Mouse (Mus musculus) midbrain, embryonic 10.5 days (tissue): Measurements from ENCODE around the gene Ccdc88a. TPM values are rescaled to one million over a fixed set of nuclear protein-coding genes. Genes with fewer than 3 reads are reported as not detected.

ENCODE experiments used
- DNase-seq: peaks from one replicate; pipeline ENCODE4 v3.0.0-alpha.2; 2017; ENCODE audit warnings: low spot score
- H3K27ac ChIP-seq: fragments of 300-500 bp; sonication (generic); replicated peaks from 2 replicates; pipeline ENCODE4 v1.5.1; 2016; ENCODE audit warnings: mild to moderate bottlenecking
- H3K27me3 ChIP-seq: fragments of 300-500 bp; sonication (generic); 2 replicates; pipeline ENCODE4 v1.6.1; 2016; ENCODE audit warnings: low read depth, mild to moderate bottlenecking; ENCODE audit not compliant: poor library complexity, severe bottlenecking
- H3K36me3 ChIP-seq: fragments of 300-500 bp; sonication (generic); 2 replicates; pipeline ENCODE4 v1.6.1; 2016; ENCODE audit warnings: mild to moderate bottlenecking, moderate library complexity
- H3K4me1 ChIP-seq: fragments of 300-500 bp; sonication (generic); 2 replicates; pipeline ENCODE4 v1.6.1; 2016
- H3K4me3 ChIP-seq: fragments of 300-500 bp; sonication (generic); 2 replicates; pipeline ENCODE4 v1.5.1; 2016; ENCODE audit warnings: mild to moderate bottlenecking, moderate library complexity
- H3K9me3 ChIP-seq: fragments of 300-500 bp; sonication (generic); replicated peaks from 2 replicates; pipeline ENCODE4 v1.6.1; 2016; ENCODE audit warnings: mild to moderate bottlenecking
- WGBS: fragments of 180-500 bp; shearing (Covaris S2); methylation state at CpG from one replicate; pipeline ENCODE4 v1.1.7; 2016; 5-methylcytosine and 5-hydroxymethylcytosine counted together
- polyA plus RNA-seq: library from polyadenylated mRNA; unstranded; fragments of >200 nt; fragmentation: Nextera tagmentation; extraction: Ambion mirVana; gene quantifications from 2 replicates; pipeline ENCODE4 v1.2.1, GENCODE M21; 2016

The Ccdc88a gene
- polyA plus RNA-seq, 1 experiment from 2014 or later = 35.9 TPM

DNA sequence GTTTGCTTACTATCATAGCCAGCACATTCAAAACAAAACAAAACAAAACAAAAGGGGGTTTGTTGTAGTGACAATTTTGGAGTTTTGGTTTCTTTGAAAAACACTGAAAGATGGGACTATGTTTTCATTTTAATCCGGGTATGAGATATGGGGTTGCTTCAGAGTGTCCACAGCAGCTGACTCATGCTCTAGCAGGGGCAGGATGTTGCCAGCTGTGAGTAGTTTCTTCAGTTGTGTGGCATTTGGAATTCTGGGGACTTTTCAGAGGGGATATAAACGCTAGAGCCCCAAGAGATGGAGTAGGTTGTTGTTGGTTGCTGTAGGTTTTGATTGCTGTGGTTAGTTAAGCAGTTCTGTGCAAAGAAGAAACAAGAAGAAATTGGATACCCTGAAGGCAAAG, 10.0 kb downstream of the Ccdc88a start:
- Histone ChIP-seq H3K4me3 (no peak overlapping the region), H3K27me3 (no peaks in the 10 kb centered on the region), H3K36me3 (peaks cover 19% of the 10 kb centered on the region; the same call in 1 of the 2 replicates), H3K9me3 (no peaks in the 10 kb centered on the region), H3K27ac (no peak overlapping the region), H3K4me1 (no peaks in the 10 kb centered on the region)
- 65% methylated on average over 2 of the region's 2 CpGs for WGBS
- no peak for DNase-seq

DNA sequence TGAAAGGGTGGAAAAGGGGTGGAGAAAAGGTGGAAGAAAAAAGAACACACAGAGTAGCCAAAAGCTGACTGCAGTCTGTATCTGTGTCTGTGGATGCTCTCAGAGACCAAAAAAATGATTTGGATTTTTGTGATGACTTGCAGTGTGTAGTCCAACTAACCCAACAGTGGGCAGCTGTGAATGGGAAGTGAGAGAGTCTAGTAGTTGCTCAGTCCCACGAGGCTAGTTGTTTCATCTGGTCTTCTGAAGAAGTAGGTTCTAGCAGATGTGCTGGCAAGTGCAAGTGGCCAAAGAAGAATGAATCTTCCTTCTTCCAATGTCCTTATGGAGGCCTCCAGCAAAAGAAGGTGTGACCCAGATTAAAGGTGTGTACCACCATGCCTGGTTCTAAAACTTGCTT, 10.5 kb downstream of the Ccdc88a start:
- H3K36me3 ChIP-seq = peaks cover 19% of the 10 kb centered on the region; the same call in 1 of the 2 replicates
- peaks cover 2% of the 10 kb centered on the region for H3K4me1 ChIP-seq
- no peaks in the 10 kb centered on the region for H3K9me3 ChIP-seq
- no peak for DNase-seq
- H3K27ac ChIP-seq = no peak overlapping the region
- 92% methylated on average over 1 of the region's 1 CpGs for WGBS
- no peak overlapping the region for H3K4me3 ChIP-seq
- no peaks in the 10 kb centered on the region for H3K27me3 ChIP-seq

DNA sequence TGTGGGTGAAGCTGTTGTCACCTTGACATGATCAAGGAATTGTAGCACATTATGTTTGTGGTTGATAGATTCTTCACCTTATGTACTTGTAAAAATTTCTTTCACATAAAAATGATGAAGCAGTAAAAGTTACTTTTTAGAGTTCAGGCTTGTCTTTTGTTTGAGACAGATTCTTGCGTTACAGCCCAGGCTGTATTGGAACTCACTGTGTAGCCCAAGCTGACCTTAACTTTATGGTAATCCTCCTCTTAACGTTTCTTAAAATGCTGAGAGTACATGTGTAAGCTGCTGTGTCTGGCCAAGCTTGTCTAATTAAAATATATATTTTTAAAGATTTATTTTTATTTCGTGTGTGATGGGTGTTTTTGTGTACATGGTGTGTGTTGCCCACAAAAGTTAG, 11.2 kb downstream of the Ccdc88a start:
- WGBS = 82% methylated on average over 3 of the region's 3 CpGs
- DNase-seq = no peak

DNA sequence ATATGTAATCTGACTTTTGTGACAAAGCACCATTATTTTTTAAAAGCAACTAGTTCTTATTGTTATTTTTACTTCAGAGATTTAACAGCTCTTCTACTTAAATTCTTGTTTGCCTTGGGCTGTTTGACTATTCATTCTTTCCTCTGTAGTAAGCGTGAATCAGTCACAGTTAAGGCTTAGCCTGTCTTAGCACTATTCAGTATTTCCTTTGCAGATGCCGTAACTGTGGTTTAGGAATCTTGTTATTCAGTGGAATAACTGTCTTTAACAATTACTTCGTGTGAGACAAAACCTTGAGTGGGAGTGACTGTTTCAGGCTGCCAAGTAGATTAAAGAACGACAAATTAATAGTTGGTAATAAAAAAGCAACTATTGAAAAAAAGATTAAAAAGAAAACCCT, 16.5 kb downstream of the Ccdc88a start:
- DNase-seq = no peak

More for the DNA sequence above, 11.2 kb downstream of the Ccdc88a start:
- H3K9me3 ChIP-seq = no peaks in the 10 kb centered on the region
- H3K27me3 ChIP-seq = no peaks in the 10 kb centered on the region
- peaks cover 19% of the 10 kb centered on the region; the same call in 1 of the 2 replicates for H3K36me3 ChIP-seq
- no peak overlapping the region for H3K27ac ChIP-seq
- H3K4me3 ChIP-seq = no peak overlapping the region
- peaks cover 6% of the 10 kb centered on the region for H3K4me1 ChIP-seq

DNA sequence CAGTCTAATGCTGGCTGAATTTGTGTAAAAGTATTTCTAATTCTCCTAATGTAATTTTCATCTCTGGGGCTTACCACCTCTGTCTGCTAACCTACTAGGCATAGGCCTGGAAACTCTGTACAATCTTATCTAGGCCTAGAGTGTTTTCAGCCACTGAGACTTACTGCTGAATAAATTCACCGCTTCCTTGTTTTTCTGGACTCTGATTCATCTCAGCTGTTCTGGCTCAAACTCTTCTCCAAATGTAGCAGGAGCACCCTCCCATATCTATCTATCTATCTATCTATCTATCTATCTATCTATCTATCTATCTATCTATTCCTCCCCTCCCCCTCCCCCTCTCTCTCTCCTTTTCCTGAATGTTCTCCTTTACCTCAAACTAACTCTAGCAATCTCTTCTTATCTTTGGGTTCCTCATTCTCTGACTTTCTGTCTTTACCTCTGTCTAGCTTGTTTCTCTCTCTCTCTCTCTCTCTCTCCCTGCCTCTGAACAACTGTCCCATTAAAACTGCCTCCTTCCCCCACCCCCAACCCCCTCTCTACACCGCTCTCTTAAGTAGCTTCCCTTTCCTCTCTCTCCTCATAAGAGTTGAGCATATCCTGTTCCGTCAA, 21.8 kb downstream of the Ccdc88a start:
- Histone ChIP-seq H3K4me1 (no peaks in the 10 kb centered on the region), H3K36me3 (peaks cover 5% of the 10 kb centered on the region), H3K9me3 (no peaks in the 10 kb centered on the region), H3K27me3 (no peaks in the 10 kb centered on the region), H3K4me3 (no peak overlapping the region), H3K27ac (no peak overlapping the region)
- 97% methylated on average over 3 of the region's 3 CpGs for WGBS
- DNase-seq = no peak

More for the DNA sequence above, 16.5 kb downstream of the Ccdc88a start:
- WGBS = 54% methylated on average over 4 of the region's 4 CpGs
- Histone ChIP-seq H3K27me3 (no peaks in the 10 kb centered on the region), H3K36me3 (peaks cover 5% of the 10 kb centered on the region; the same call in 1 of the 2 replicates), H3K27ac (no peak overlapping the region), H3K4me3 (no peak overlapping the region), H3K4me1 (peaks cover 10% of the 10 kb centered on the region), H3K9me3 (no peaks in the 10 kb centered on the region)

DNA sequence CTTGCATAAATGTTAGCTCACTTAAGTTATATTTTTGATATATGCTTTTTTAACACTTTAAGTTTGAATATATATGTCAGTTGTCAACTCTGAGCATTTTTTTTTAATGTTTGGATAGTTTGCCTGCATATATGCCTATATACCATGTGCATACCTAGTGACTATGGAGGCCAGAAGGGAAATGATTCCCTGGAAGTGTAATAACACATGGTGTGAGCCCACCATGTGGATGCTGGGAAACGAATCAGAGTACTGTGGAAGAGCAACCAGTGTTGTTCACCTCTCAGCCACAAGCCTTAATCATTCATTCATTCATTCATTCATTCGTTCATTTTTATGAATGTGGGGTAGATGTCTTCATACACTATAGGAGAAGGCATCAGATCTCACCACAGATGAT, 26.9 kb downstream of the Ccdc88a start:
- DNase-seq = no peak
- Histone ChIP-seq H3K27ac (no peak overlapping the region), H3K4me1 (no peaks in the 10 kb centered on the region), H3K36me3 (peaks cover 25% of the 10 kb centered on the region), H3K27me3 (no peaks in the 10 kb centered on the region), H3K4me3 (no peak overlapping the region), H3K9me3 (no peaks in the 10 kb centered on the region)
- WGBS = 93% methylated on average over 2 of the region's 2 CpGs

DNA sequence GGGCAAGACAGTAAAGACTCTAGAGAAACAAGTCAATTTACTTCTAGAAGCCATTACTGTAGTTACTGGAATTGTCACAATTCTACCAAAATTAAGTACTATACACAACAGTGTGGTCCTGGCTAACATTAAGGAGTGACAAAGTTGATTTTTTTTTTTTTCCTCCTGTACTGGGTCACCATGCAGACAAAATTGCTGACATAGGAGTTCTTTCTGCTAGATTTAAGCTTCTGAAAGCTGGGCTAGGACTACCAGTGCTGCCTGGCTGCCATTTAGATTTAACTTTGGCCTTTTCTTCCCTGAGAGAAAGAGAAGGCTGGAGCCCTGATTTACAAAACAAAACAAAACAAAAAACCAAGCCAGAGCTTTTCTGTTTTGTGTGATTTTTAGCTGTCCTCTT, 32.8 kb downstream of the Ccdc88a start:
- H3K4me3 ChIP-seq = no peak overlapping the region
- DNase-seq = no peak
- H3K9me3 ChIP-seq = no peaks in the 10 kb centered on the region; the same call in 1 of the 2 replicates
- H3K27ac ChIP-seq = no peak overlapping the region
- peaks cover 36% of the 10 kb centered on the region for H3K36me3 ChIP-seq
- H3K27me3 ChIP-seq = no peaks in the 10 kb centered on the region
- H3K4me1 ChIP-seq = no peaks in the 10 kb centered on the region

DNA sequence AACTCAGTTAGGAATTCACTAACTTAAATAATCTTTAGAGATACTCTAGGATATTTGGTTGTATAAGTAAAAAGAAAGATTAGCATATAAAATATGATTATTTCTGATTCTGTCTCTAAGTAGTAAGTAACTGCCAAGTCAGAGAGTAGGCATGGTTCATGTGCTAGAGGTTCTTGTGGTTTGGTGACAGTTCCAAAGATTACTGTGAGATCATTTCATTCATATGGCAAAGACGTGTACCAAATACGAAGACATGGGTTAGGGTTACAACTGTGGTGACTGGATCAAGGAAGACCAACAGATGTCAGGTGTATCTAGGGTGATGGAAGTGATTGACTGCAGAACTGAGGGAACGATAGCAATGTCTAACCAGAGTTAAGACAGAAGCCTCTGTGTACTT, 50.0 kb downstream of the Ccdc88a start:
- H3K27ac ChIP-seq = no peak overlapping the region
- H3K36me3 ChIP-seq = peaks cover 14% of the 10 kb centered on the region
- 93% methylated on average over 3 of the region's 3 CpGs for WGBS

DNA sequence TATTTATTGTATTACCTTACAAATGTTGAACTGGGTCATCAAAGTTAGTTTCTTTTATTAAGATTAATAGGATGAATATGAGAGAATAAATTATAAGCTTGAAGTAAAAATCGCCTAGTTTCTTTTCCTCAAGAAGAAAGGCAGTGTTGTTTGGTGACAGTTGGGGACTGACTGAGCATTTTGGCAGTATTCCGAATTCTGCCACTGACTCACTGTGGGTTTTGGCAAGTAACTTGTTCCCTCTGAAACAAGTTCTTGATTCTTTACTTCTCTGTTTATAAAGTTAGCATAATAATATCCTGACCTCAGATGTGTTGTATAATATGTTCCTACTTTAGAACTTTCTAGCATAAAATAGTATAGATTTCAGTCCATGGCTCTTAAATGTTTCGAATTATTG, 55.3 kb downstream of the Ccdc88a start:
- H3K4me3 ChIP-seq = no peak overlapping the region
- H3K9me3 ChIP-seq = no peaks in the 10 kb centered on the region
- H3K27ac ChIP-seq = no peak overlapping the region
- no peaks in the 10 kb centered on the region for H3K4me1 ChIP-seq
- DNase-seq = no peak
- no peaks in the 10 kb centered on the region for H3K27me3 ChIP-seq
- peaks cover 50% of the 10 kb centered on the region for H3K36me3 ChIP-seq
- WGBS = 88% methylated on average over 3 of the region's 3 CpGs

More for the DNA sequence above, 50.0 kb downstream of the Ccdc88a start:
- no peaks in the 10 kb centered on the region for H3K27me3 ChIP-seq
- no peaks in the 10 kb centered on the region for H3K4me1 ChIP-seq
- no peak for DNase-seq
- no peak overlapping the region for H3K4me3 ChIP-seq
- no peaks in the 10 kb centered on the region for H3K9me3 ChIP-seq

DNA sequence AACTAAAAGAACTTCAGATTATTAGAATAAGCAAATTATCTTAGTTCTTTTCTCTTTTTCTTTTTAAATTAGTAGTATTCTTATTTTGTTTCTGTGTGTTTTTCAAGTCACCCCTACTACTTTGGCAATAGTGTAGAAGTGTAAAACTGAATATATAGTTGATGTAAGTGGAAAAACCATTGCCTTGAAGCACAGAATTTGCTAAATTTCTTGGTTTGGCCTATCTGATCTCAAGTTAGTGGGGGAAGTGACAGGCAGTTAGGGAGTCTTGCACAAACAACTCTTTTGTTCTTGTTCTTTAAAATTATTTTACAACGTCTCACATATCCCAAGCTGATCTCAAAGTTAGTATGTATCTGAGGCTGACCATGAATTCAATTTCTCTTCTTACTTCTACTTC, 57.6 kb downstream of the Ccdc88a start:
- H3K9me3 ChIP-seq = no peaks in the 10 kb centered on the region
- peaks cover 38% of the 10 kb centered on the region for H3K36me3 ChIP-seq
- no peaks in the 10 kb centered on the region for H3K27me3 ChIP-seq
- no peak overlapping the region for H3K4me3 ChIP-seq
- no peaks in the 10 kb centered on the region for H3K4me1 ChIP-seq
- H3K27ac ChIP-seq = no peak overlapping the region
- no peak for DNase-seq
- WGBS = 90% methylated on average over 1 of the region's 1 CpGs

DNA sequence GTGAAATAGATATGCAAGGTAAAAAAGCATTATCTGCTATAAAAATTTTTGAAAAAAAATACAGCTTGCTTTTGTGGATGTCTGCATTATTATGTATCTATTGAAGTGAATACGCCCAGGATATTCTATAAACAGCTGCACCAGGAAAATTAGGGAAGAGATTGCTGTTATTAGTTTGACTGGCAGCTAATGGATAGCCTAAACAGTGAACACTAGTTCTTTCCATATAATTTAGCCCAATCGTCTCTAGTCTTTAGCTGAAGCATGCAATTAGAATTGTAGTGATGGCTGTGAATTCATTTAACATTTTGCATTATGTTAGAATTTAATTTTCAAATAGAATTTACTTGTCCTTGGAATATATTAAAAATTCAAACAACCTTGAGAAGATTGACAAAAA, 75.3 kb downstream of the Ccdc88a start:
- Histone ChIP-seq H3K27ac (no peak overlapping the region), H3K4me3 (no peak overlapping the region), H3K36me3 (peaks cover 28% of the 10 kb centered on the region), H3K4me1 (no peaks in the 10 kb centered on the region), H3K27me3 (no peaks in the 10 kb centered on the region), H3K9me3 (no peaks in the 10 kb centered on the region)
- DNase-seq = no peak
- 89% methylated on average over 2 of the region's 2 CpGs for WGBS

DNA sequence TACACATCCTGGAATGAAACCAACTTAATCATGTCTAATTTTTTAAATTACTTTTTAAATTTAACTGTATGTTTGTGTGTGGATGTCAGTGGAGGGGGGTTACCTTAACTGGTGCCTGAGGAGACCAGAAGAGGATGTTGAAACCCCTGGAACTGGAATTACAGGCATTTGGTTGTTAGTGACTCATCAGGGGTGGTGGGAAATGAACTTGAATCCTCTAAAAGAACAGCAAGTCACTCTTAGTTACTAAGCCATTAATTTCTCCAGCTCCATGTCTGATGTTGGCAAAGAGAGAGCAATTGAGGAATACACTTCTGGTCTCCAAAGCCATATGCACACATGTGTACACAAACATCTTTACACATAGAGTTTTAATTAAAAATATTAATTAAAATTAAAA, 101.2 kb downstream of the Ccdc88a start:
- no peak overlapping the region for H3K27ac ChIP-seq
- H3K4me1 ChIP-seq = no peaks in the 10 kb centered on the region
- no peaks in the 10 kb centered on the region for H3K9me3 ChIP-seq
- H3K27me3 ChIP-seq = no peaks in the 10 kb centered on the region
- H3K36me3 ChIP-seq = peaks cover 38% of the 10 kb centered on the region
- no peak for DNase-seq
- H3K4me3 ChIP-seq = no peak overlapping the region

DNA sequence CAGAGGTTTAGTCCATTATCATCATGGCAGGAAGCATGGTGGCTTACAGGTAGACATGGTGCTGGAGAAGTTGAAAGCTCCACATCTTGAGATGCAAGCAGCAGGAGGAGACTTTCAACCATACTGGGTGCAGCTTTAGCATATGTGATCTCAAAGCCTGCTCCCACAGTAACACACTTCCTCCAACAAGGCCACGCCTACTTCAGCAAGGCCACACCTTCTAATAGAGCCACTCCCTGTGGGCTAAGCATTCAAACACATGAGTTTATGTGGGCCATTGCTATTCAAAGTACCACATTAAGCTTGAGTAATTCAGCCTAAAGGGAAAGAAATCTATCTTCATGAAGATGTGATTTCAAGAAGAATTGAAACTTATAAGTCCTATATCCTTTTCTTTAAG, 119.7 kb downstream of the Ccdc88a start:
- H3K27me3 ChIP-seq = no peaks in the 10 kb centered on the region
- no peak overlapping the region for H3K4me3 ChIP-seq
- H3K27ac ChIP-seq = no peak overlapping the region
- 93% methylated on average over 1 of the region's 1 CpGs for WGBS
- DNase-seq = no peak
- H3K4me1 ChIP-seq = no peaks in the 10 kb centered on the region
- no peaks in the 10 kb centered on the region for H3K9me3 ChIP-seq
- peaks cover 85% of the 10 kb centered on the region for H3K36me3 ChIP-seq

DNA sequence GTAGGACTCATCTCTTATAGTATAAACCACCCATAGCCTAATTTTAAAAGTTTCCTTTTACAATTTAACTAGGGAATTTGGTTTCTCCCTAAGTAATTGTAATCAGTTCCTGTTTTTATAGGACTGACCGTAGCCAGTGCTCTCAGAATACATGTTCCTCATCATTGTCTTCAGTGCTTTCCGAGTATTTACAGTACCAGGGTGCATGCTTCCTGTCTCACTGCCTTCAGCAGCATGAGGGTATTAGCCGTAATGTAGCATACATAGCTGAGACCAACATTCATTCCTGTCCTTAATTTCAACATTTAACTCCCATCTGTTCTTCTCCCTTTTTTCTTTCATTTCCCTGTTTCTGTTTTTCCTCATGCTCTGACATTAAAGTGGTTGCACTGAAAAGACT, 123.5 kb downstream of the Ccdc88a start:
- peaks cover 81% of the 10 kb centered on the region for H3K36me3 ChIP-seq
- no peak overlapping the region for H3K27ac ChIP-seq
- no peak for DNase-seq
- H3K27me3 ChIP-seq = no peaks in the 10 kb centered on the region
- WGBS = 90% methylated on average over 3 of the region's 3 CpGs
- no peaks in the 10 kb centered on the region for H3K9me3 ChIP-seq
- H3K4me1 ChIP-seq = no peaks in the 10 kb centered on the region
- H3K4me3 ChIP-seq = no peak overlapping the region
